Mouse (Mus musculus): ENCODE results near the gene Dpp9. TPM values are rescaled to one million over a fixed set of nuclear protein-coding genes. Genes with fewer than 3 reads are reported as not detected.

Gene Dpp9
- total RNA-seq, 2 experiments from 2014 or later = 68.2 to 70.9 TPM

- no peak for DNase-seq
Observed at GRCm38 (mm10) chr17:56139355-56139754, 79.3 kb downstream of the Dpp9 start.

- no peak for DNase-seq
Observed at GRCm38 (mm10) chr17:56137839-56138613, 80.7 kb downstream of the Dpp9 start.

Small RNA genes within 50 kb of the gene (microRNA-seq; reads per million reads assigned to microRNA genes)
- gene Gm44397 = 0 reads per million in 2 experiments
- 2,672 to 3,594 reads per million in 2 experiments for gene Mir7b

Other genes starting within 250 kb of the Dpp9 start
- gene Shd, start 248.4 kb downstream of the Dpp9 start, total RNA-seq (2021) = 10 to 100 TPM; 24.4 to 26.8 TPM
- 10 to 100 TPM; 70.1 to 75.8 TPM for gene Fsd1, start 232.4 kb downstream of the Dpp9 start, total RNA-seq (2021)
- gene Stap2, start 213.3 kb downstream of the Dpp9 start, total RNA-seq (2021) = 1 to 10 TPM; 2.1 TPM
- 100 to 1,000 TPM in 1 of 2 experiments, 10 to 100 TPM in 1; 95.5 to 102 TPM for gene Mpnd, start 213.2 kb downstream of the Dpp9 start, total RNA-seq (2021)
- 10 to 100 TPM; 61.5 to 69.6 TPM for gene Sh3gl1, start 182.3 kb downstream of the Dpp9 start, total RNA-seq (2021)
- gene Chaf1a, start 178.5 kb downstream of the Dpp9 start, total RNA-seq (2021) = 1 to 10 TPM; 2.5 to 3.6 TPM
- 10 to 100 TPM; 84.6 to 87.3 TPM for gene Ubxn6, start 143.9 kb downstream of the Dpp9 start, total RNA-seq (2021)
- 100 to 1,000 TPM; 115 to 121 TPM for gene Hdgfl2, start 139.3 kb downstream of the Dpp9 start, total RNA-seq (2021)
- gene Plin4, start 109.1 kb downstream of the Dpp9 start, total RNA-seq (2021) = 1 to 10 TPM; 1.4 to 6.8 TPM
- gene Plin5, start 101.3 kb downstream of the Dpp9 start, total RNA-seq (2021) = under 1 TPM; 0.40 to 0.63 TPM
- 1 to 10 TPM in 1 of 2 experiments, under 1 TPM in 1; 0.40 to 1.7 TPM for gene Lrg1, start 96.9 kb downstream of the Dpp9 start, total RNA-seq (2021)
- 100 to 1,000 TPM; 129 to 138 TPM for gene Sema6b, start 78.6 kb downstream of the Dpp9 start, total RNA-seq (2021)
- 1 to 10 TPM; 5.3 to 7.3 TPM for gene Tnfaip8l1, start 56.4 kb downstream of the Dpp9 start, total RNA-seq (2021)
- gene Mydgf, start 35.0 kb downstream of the Dpp9 start, total RNA-seq (2021) = 10 to 100 TPM; 40.9 to 44.0 TPM
- gene Fem1a, start 37.9 kb upstream of the Dpp9 start, total RNA-seq (2021) = 10 to 100 TPM; 34.3 to 35.7 TPM
- gene Ticam1, start 57.9 kb upstream of the Dpp9 start, total RNA-seq (2021) = 1 to 10 TPM; 6.1 to 6.7 TPM
- 10 to 100 TPM; 10.9 to 15.0 TPM for gene Plin3, start 74.0 kb upstream of the Dpp9 start, total RNA-seq (2021)
- gene Arrdc5, start 81.4 kb upstream of the Dpp9 start, total RNA-seq (2021) = not detected
- 1 to 10 TPM; 1.2 to 1.3 TPM for gene Uhrf1, start 84.4 kb upstream of the Dpp9 start, total RNA-seq (2021)
- gene Kdm4b, start 107.2 kb upstream of the Dpp9 start, total RNA-seq (2021) = 10 to 100 TPM; 84.3 to 96.2 TPM

All from layer of hippocampus, postnatal 36 days (tissue).